Mouse (Mus musculus) midbrain, embryonic 12.5 days (tissue): ENCODE data around the gene Tagln3. TPM values are rescaled to one million over a fixed set of nuclear protein-coding genes. Genes with fewer than 3 reads are reported as not detected.

Experiments
- ATAC-seq: fragments of 200-750 bp; cut with Nextera tagmentation; 2 replicates; pipeline ENCODE4 v1.8.0; 2017; ENCODE audit warnings: low read depth, moderate TSS enrichment, moderate library complexity; ENCODE audit not compliant: low FRiP score
- H3K27ac ChIP-seq: fragments of 300-500 bp; sonication (generic); replicated peaks from 2 replicates; pipeline ENCODE4 v1.5.1; 2016; ENCODE audit warnings: mild to moderate bottlenecking
- H3K27me3 ChIP-seq: fragments of 300-500 bp; sonication (generic); 2 replicates; pipeline ENCODE4 v1.6.1; 2016; ENCODE audit warnings: mild to moderate bottlenecking
- H3K36me3 ChIP-seq: fragments of 300-500 bp; sonication (generic); 2 replicates; pipeline ENCODE4 v1.6.1; 2016
- H3K4me1 ChIP-seq: fragments of 300-500 bp; sonication (generic); 2 replicates; pipeline ENCODE4 v1.6.1; 2016
- H3K4me2 ChIP-seq: fragments of 300-500 bp; sonication (generic); replicated peaks from 2 replicates; pipeline ENCODE4 v1.6.1; 2016; ENCODE audit warnings: mild to moderate bottlenecking, moderate library complexity
- H3K4me3 ChIP-seq: fragments of 300-500 bp; sonication (generic); 2 replicates; pipeline ENCODE4 v1.5.1; 2016; ENCODE audit warnings: mild to moderate bottlenecking
- H3K9ac ChIP-seq: fragments of 300-500 bp; sonication (generic); replicated peaks from 2 replicates; pipeline ENCODE4 v1.6.1; 2016; ENCODE audit warnings: mild to moderate bottlenecking, moderate library complexity
- H3K9me3 ChIP-seq: fragments of 300-500 bp; sonication (generic); 2 replicates; pipeline ENCODE4 v1.6.1; 2016; ENCODE audit warnings: mild to moderate bottlenecking
- WGBS: fragments of 180-500 bp; shearing (Covaris S2); methylation state at CpG from one replicate; pipeline ENCODE4 v1.1.7; 2016; 5-methylcytosine and 5-hydroxymethylcytosine counted together
- polyA plus RNA-seq: library from polyadenylated mRNA; unstranded; fragments of >200 nt; fragmentation: Nextera tagmentation; extraction: Ambion mirVana; gene quantifications from 2 replicates; pipeline ENCODE4 v1.2.1, GENCODE M21; 2016

Tagln3 gene
- polyA plus RNA-seq, 1 experiment from 2014 or later, result 383 TPM

GRCm38 (mm10) chr16:45743591-45744144 is 19.3 kb upstream of the Tagln3 start:
- Histone ChIP-seq H3K4me3 (no peak overlapping the region), H3K9ac (no peak overlapping the region), H3K4me2 (peak overlapping the region; percentile 62), H3K4me1 (peaks cover 15% of the 10 kb centered on the region), H3K36me3 (peaks cover 7% of the 10 kb centered on the region), H3K9me3 (no peaks in the 10 kb centered on the region), H3K27ac (peak overlapping the region; percentile 90), H3K27me3 (no peaks in the 10 kb centered on the region)
- WGBS, result 67% methylated on average over 4 of the region's 4 CpGs
- ATAC-seq, result no peak

- H3K27me3 ChIP-seq, result no peaks in the 10 kb centered on the region
- H3K9me3 ChIP-seq, result no peaks in the 10 kb centered on the region
- ATAC-seq, result peak; percentile 97
- peaks cover 6% of the 10 kb centered on the region for H3K36me3 ChIP-seq
- 1% methylated on average over 50 of the region's 51 CpGs for WGBS
- H3K4me2 ChIP-seq, result peak within 1 kb of the TSS; percentile 62
- peak within 1 kb of the TSS; percentile 90 for H3K27ac ChIP-seq
- H3K4me1 ChIP-seq, result peaks cover 15% of the 10 kb centered on the region
- peak within 1 kb of the TSS; percentile 85 for H3K4me3 ChIP-seq
- peak within 1 kb of the TSS; percentile 84 for H3K9ac ChIP-seq
Observed at GRCm38 (mm10) chr16:45742615-45743476, 18.4 kb upstream of the Tagln3 start, which contains the start of gene Abhd10. TSS of gene Abhd10 (minus strand) at chr16:45742955.

GRCm38 (mm10) chr16:45737880-45738279 is 13.5 kb upstream of the Tagln3 start:
- WGBS, result 92% methylated on average over 8 of the region's 8 CpGs
- Histone ChIP-seq H3K9me3 (no peaks in the 10 kb centered on the region), H3K36me3 (peaks cover 45% of the 10 kb centered on the region), H3K27me3 (no peaks in the 10 kb centered on the region), H3K27ac (no peak overlapping the region), H3K4me2 (no peak overlapping the region), H3K9ac (no peak overlapping the region), H3K4me1 (peaks cover 9% of the 10 kb centered on the region), H3K4me3 (no peak overlapping the region)
- no peak for ATAC-seq

- peaks cover 52% of the 10 kb centered on the region for H3K36me3 ChIP-seq
- H3K4me1 ChIP-seq, result peaks cover 9% of the 10 kb centered on the region
- no peaks in the 10 kb centered on the region for H3K27me3 ChIP-seq
- no peak for ATAC-seq
- no peak overlapping the region for H3K4me3 ChIP-seq
- 97% methylated on average over 3 of the region's 3 CpGs for WGBS
- H3K4me2 ChIP-seq, result no peak overlapping the region
- H3K9ac ChIP-seq, result no peak overlapping the region
- no peaks in the 10 kb centered on the region for H3K9me3 ChIP-seq
- H3K27ac ChIP-seq, result no peak overlapping the region
Observed at GRCm38 (mm10) chr16:45736724-45737123, 12.3 kb upstream of the Tagln3 start.

- Histone ChIP-seq H3K4me3 (no peak overlapping the region), H3K9me3 (no peaks in the 10 kb centered on the region), H3K4me1 (peaks cover 10% of the 10 kb centered on the region), H3K4me2 (no peak overlapping the region), H3K9ac (no peak overlapping the region), H3K27ac (no peak overlapping the region), H3K27me3 (no peaks in the 10 kb centered on the region), H3K36me3 (peaks cover 38% of the 10 kb centered on the region)
- whole genome bisulfite sequencing, result 86% methylated on average over 5 of the region's 5 CpGs
- no peak for ATAC-seq
Observed at GRCm38 (mm10) chr16:45729163-45729562, 4.8 kb upstream of the Tagln3 start.

- Histone ChIP-seq H3K27ac (peak overlapping the region; percentile 98), H3K9ac (peak overlapping the region; percentile 88), H3K4me2 (peak overlapping the region; percentile 68), H3K27me3 (no peaks in the 10 kb centered on the region), H3K9me3 (no peaks in the 10 kb centered on the region), H3K4me3 (peak overlapping the region; percentile 66), H3K36me3 (peaks cover 32% of the 10 kb centered on the region), H3K4me1 (peaks cover 42% of the 10 kb centered on the region)
- whole genome bisulfite sequencing, result 0% methylated on average over 10 of the region's 10 CpGs
- ATAC-seq, result peak; percentile 86
Observed at GRCm38 (mm10) chr16:45724742-45725102, 314 bp upstream of the Tagln3 start.

- peak; percentile 53 for ATAC-seq
Observed at GRCm38 (mm10) chr16:45723172-45723901, 1.1 kb downstream of the Tagln3 start.

GRCm38 (mm10) chr16:45722460-45722951 is 1.9 kb downstream of the Tagln3 start:
- Histone ChIP-seq H3K27me3 (no peaks in the 10 kb centered on the region), H3K4me1 (peaks cover 42% of the 10 kb centered on the region), H3K4me3 (peak overlapping the region; percentile 66), H3K9ac (peak overlapping the region; percentile 88), H3K4me2 (peak overlapping the region; percentile 68), H3K36me3 (peaks cover 40% of the 10 kb centered on the region), H3K9me3 (no peaks in the 10 kb centered on the region), H3K27ac (peak overlapping the region; percentile 98)
- 55% methylated on average over 3 of the region's 3 CpGs for WGBS
- no peak for ATAC-seq

More at GRCm38 (mm10) chr16:45723172-45723901, 1.1 kb downstream of the Tagln3 start:
- 34% methylated on average over 6 of the region's 6 CpGs for WGBS
- Histone ChIP-seq H3K9ac (peak overlapping the region; percentile 88), H3K9me3 (no peaks in the 10 kb centered on the region), H3K27me3 (no peaks in the 10 kb centered on the region), H3K4me1 (peaks cover 42% of the 10 kb centered on the region), H3K4me2 (peak overlapping the region; percentile 68), H3K4me3 (peak overlapping the region; percentile 66), H3K36me3 (peaks cover 35% of the 10 kb centered on the region), H3K27ac (peak overlapping the region; percentile 98)

- Histone ChIP-seq H3K27me3 (no peaks in the 10 kb centered on the region), H3K4me2 (peak overlapping the region; percentile 68; the same call in 1 of the 2 replicates), H3K4me3 (no peak overlapping the region), H3K27ac (no peak overlapping the region), H3K36me3 (peaks cover 63% of the 10 kb centered on the region), H3K9ac (no peak overlapping the region), H3K9me3 (no peaks in the 10 kb centered on the region), H3K4me1 (peaks cover 35% of the 10 kb centered on the region)
- no peak for ATAC-seq
- WGBS, result 87% methylated on average over 10 of the region's 10 CpGs
Observed at GRCm38 (mm10) chr16:45720022-45720630, 4.3 kb downstream of the Tagln3 start.

GRCm38 (mm10) chr16:45718296-45718695 is 6.1 kb downstream of the Tagln3 start:
- H3K9me3 ChIP-seq, result no peaks in the 10 kb centered on the region
- 93% methylated on average over 4 of the region's 4 CpGs for WGBS
- no peak for ATAC-seq
- H3K36me3 ChIP-seq, result peaks cover 80% of the 10 kb centered on the region
- H3K27me3 ChIP-seq, result no peaks in the 10 kb centered on the region
- H3K4me1 ChIP-seq, result peaks cover 31% of the 10 kb centered on the region
- H3K4me3 ChIP-seq, result no peak overlapping the region
- no peak overlapping the region for H3K9ac ChIP-seq
- H3K27ac ChIP-seq, result no peak overlapping the region
- no peak overlapping the region for H3K4me2 ChIP-seq

GRCm38 (mm10) chr16:45714489-45715150 is 9.8 kb downstream of the Tagln3 start:
- Histone ChIP-seq H3K27ac (no peak overlapping the region), H3K36me3 (peaks cover 88% of the 10 kb centered on the region), H3K9ac (no peak overlapping the region), H3K9me3 (no peaks in the 10 kb centered on the region), H3K4me3 (no peak overlapping the region), H3K4me1 (no peaks in the 10 kb centered on the region; the same call in 1 of the 2 replicates), H3K4me2 (no peak overlapping the region), H3K27me3 (no peaks in the 10 kb centered on the region)
- ATAC-seq, result no peak
- 89% methylated on average over 5 of the region's 5 CpGs for WGBS
